Mouse (Mus musculus): ENCODE data around the gene Hist1h2ad. TPM values are rescaled to one million over a fixed set of nuclear protein-coding genes. Genes with fewer than 3 reads are reported as not detected.
"Not testable (repeated sequence)": the region's sequence is repeated elsewhere in the genome, so short reads cannot be mapped to it uniquely, and the experiment has no call there.

Gene Hist1h2ad
- polyA plus RNA-seq, 1 experiment from 2014 or later: 2.5 TPM

DNA sequence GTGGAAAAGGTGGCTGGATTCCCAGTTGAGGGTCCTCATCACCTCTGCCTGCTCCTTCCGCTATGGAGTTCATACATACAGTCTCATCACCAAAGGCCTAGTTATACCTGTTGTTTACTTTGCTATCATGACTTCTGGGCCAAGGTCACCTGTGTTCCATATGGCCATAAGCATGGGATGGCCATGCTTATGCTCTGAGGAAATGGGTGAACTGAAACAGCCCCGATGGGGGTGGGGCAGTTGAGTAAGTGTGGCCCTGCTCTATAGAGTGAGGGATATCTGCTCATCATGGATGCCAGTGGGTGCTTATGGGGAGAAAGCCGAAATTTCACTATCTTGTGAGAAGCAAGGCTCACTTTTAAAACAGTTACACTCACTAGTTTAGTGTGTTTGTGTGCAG, 30.9 kb downstream of the Hist1h2ad start:
- no peaks in the 10 kb centered on the region for H3K27me3 ChIP-seq
- ATAC-seq (ENCODE audit: low FRiP score): no peak
- H3K27ac ChIP-seq: no peak overlapping the region
- no peaks in the 10 kb centered on the region for H3K36me3 ChIP-seq
- no peak overlapping the region for H3K4me3 ChIP-seq
- no peak overlapping the region for H3K4me2 ChIP-seq (replicated peaks)
- 87% methylated on average over 3 of the region's 3 CpGs for WGBS
- no peaks in the 10 kb centered on the region for H3K4me1 ChIP-seq
- H3K9me3 ChIP-seq (replicated peaks): no peaks in the 10 kb centered on the region
- H3K9ac ChIP-seq: no peak overlapping the region

DNA sequence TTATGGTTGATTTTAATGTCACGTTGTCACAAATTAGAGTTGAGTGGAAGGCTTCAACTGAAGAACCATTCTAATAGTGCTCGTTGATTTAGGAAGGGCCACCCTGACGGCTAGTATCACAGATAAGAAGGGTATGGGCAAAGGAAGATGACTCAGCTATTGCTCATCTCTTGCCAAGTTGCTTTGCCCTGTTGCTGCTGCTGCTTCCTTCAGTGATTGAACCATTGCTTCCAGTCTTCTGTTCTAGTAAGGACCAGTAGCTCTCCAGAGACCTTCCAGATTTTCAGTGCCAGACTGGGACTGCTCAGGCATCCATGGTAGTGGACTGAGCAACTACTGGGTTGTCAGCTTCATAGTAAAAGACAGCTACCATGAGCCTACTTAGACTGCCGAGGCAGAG, 35.0 kb downstream of the Hist1h2ad start:
- no peak overlapping the region for H3K4me2 ChIP-seq (replicated peaks)
- no peak for ATAC-seq (ENCODE audit: low FRiP score)
- no peaks in the 10 kb centered on the region for H3K9me3 ChIP-seq (replicated peaks)
- H3K27me3 ChIP-seq: no peaks in the 10 kb centered on the region
- no peak overlapping the region for H3K27ac ChIP-seq
- H3K4me1 ChIP-seq: no peaks in the 10 kb centered on the region
- no peak overlapping the region for H3K4me3 ChIP-seq
- H3K36me3 ChIP-seq: no peaks in the 10 kb centered on the region
- no peak overlapping the region for H3K9ac ChIP-seq
- WGBS: 86% methylated on average over 4 of the region's 4 CpGs

DNA sequence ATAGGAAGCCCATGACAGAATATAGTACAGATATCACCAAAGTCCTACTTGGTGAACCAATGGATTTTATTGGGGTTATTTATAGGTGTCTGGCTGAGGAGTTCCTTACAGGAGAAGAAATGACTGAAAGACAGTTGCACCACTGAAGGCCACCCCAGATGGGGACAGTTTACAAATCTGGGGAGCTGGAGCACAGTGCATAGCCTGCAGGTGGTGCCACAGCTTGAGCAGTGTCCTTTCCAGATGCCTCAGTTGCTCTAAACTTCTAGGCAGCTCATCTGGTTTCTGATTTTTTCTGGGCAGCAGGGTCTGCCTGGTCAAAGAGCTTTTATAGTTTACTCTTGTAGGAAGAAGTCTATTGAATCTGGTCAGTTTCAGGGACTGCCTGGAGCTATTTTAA, 35.7 kb downstream of the Hist1h2ad start:
- Histone ChIP-seq H3K27ac (no peak overlapping the region), H3K27me3 (no peaks in the 10 kb centered on the region), H3K9ac (no peak overlapping the region), H3K9me3 (replicated peaks) (no peaks in the 10 kb centered on the region), H3K4me2 (replicated peaks) (no peak overlapping the region), H3K36me3 (no peaks in the 10 kb centered on the region), H3K4me3 (no peak overlapping the region), H3K4me1 (no peaks in the 10 kb centered on the region)
- ATAC-seq (ENCODE audit: low FRiP score): no peak

DNA sequence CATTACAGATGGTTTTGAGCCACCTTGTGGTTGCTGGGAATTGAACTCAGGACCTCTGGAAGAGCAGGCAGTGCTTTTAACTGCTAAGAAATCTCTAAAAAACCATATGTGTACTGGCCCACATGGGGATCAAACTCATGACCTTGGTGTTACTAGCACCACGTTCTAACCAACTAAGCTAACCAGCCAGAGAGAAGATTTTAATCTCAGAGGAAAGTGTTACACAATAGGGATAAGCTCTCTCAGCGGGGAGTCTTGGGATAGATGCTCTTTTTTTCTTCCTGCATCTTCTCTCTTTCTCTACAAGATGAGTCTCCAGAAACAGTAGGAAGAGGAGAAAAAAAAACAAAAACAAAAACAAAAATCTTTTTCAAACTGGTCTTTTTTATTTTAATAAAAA, 36.2 kb downstream of the Hist1h2ad start:
- H3K27me3 ChIP-seq: no peaks in the 10 kb centered on the region
- no peaks in the 10 kb centered on the region for H3K9me3 ChIP-seq (replicated peaks)
- WGBS: 77% methylated on average over 2 of the region's 2 CpGs
- H3K4me2 ChIP-seq (replicated peaks): no peak overlapping the region
- ATAC-seq (ENCODE audit: low FRiP score): no peak
- no peak overlapping the region for H3K9ac ChIP-seq
- no peaks in the 10 kb centered on the region for H3K4me1 ChIP-seq
- H3K27ac ChIP-seq: no peak overlapping the region
- no peaks in the 10 kb centered on the region for H3K36me3 ChIP-seq
- no peak overlapping the region for H3K4me3 ChIP-seq

DNA sequence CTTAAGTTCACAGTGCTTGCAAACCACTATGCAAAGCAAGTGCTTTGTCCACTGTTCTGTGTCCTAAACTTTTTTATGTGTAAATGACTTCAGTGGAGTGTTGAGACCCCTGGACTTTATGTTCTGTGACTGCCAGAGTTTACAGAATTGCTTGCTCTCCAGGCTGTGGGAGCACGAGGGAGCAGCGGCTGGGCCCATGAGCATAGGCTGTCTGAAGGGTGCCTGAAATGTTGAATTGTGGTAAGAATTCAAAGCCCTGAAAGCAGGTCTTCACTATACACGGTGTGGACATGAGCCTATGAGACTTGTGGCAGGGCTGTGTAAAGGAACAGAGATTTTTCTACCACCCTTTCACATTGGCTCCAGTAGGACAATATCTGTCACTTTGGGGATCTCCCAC, 37.5 kb downstream of the Hist1h2ad start:
- Histone ChIP-seq H3K27ac (no peak overlapping the region), H3K9me3 (replicated peaks) (no peaks in the 10 kb centered on the region), H3K27me3 (no peaks in the 10 kb centered on the region), H3K4me1 (no peaks in the 10 kb centered on the region), H3K9ac (no peak overlapping the region), H3K36me3 (no peaks in the 10 kb centered on the region), H3K4me2 (replicated peaks) (no peak overlapping the region), H3K4me3 (no peak overlapping the region)
- ATAC-seq (ENCODE audit: low FRiP score): no peak
- WGBS: 92% methylated on average over 3 of the region's 3 CpGs

DNA sequence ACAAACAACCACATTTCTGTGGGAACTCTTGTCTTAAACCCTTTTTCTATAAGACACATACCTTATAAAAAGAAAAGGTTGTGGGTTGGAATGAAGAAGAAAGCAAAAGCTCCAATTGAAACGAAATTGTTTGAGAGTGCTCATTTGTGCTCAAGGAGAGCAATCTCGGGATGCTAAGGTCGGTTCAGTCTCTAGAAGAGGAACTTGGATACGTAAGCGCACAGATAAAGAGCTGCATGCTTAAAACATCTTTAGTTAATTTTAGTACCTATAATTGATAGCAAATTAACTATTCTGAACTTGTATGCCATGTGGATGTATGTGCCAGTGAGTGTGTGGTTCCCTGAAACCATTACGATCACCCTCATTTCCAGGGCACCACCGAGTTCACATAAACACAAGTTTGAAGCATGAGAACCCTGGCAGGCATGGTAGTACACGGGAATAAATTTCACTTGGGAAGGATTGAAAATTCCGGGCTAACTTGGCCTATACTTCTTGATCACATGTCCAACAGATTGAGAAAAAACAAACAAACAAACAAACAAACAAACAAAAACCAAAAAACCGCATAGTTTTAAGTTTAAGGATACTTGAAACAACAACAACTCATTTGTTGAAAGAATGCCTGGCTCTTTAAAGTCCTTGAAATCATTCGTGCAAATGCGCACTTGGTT, 46.0 kb downstream of the Hist1h2ad start:
- H3K9ac ChIP-seq: peak overlapping the region; percentile 86
- no peaks in the 10 kb centered on the region for H3K27me3 ChIP-seq
- ATAC-seq (ENCODE audit: low FRiP score): no peak
- H3K4me1 ChIP-seq: peaks cover 6% of the 10 kb centered on the region
- H3K36me3 ChIP-seq: no peaks in the 10 kb centered on the region
- no peaks in the 10 kb centered on the region for H3K9me3 ChIP-seq (replicated peaks)
- H3K4me2 ChIP-seq (replicated peaks): peak overlapping the region; percentile 94
- WGBS: 56% methylated on average over 12 of the region's 12 CpGs
- H3K27ac ChIP-seq: peak overlapping the region; percentile 97
- peak overlapping the region; percentile 61 for H3K4me3 ChIP-seq

DNA sequence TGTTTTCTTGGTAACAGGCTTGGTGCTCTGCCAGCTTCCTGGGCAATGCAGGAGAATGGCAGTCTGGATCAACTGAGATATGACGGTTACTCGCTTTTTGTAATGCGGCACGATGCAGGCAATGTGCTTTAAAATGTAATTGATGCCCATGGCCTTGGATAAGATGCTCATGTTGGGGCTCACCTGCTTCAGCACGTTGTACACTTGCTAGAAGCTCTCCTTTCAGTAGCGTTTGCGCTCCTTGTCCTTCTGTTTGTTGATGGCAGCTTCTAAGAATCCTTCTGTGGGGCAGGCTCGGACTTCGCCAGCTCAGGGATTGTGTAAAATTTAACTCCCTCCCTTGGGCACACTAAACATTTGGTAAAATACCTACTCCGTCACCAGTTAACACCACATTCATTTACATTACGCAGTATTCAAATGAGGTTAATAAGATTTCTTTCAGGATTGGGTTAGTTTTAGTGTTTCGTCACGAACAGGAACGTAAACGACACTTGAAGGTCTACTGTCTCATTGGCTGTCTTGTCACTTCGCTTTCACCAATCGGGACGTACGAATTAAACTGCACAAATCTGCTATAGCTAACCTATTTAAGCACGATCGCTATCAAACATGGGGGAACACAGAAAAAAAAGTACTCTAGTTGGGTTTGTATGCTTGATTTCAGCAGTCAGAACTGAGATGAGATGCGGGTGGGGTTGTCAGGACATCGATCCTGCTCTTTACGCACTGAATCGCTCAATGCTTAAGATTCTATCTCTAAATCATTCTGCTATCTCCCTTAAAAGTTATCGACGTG, 46.8 kb downstream of the Hist1h2ad start, which contains the start of gene Hist1h2be:
Hist1h2be (minus strand) TSS at position 392 of the 799 bp plus-strand sequence.
- no peaks in the 10 kb centered on the region for H3K27me3 ChIP-seq
- H3K36me3 ChIP-seq: no peaks in the 10 kb centered on the region
- peak within 1 kb of the TSS; percentile 61 for H3K4me3 ChIP-seq
- peaks cover 6% of the 10 kb centered on the region for H3K4me1 ChIP-seq
- H3K4me2 ChIP-seq (replicated peaks): peak within 1 kb of the TSS; percentile 94
- WGBS: under 1% methylated on average over 27 of the region's 27 CpGs
- peak within 1 kb of the TSS; percentile 86 for H3K9ac ChIP-seq
- H3K27ac ChIP-seq: peak within 1 kb of the TSS; percentile 97
- ATAC-seq (ENCODE audit: low FRiP score): peak; percentile 87
- no peaks in the 10 kb centered on the region for H3K9me3 ChIP-seq (replicated peaks)

DNA sequence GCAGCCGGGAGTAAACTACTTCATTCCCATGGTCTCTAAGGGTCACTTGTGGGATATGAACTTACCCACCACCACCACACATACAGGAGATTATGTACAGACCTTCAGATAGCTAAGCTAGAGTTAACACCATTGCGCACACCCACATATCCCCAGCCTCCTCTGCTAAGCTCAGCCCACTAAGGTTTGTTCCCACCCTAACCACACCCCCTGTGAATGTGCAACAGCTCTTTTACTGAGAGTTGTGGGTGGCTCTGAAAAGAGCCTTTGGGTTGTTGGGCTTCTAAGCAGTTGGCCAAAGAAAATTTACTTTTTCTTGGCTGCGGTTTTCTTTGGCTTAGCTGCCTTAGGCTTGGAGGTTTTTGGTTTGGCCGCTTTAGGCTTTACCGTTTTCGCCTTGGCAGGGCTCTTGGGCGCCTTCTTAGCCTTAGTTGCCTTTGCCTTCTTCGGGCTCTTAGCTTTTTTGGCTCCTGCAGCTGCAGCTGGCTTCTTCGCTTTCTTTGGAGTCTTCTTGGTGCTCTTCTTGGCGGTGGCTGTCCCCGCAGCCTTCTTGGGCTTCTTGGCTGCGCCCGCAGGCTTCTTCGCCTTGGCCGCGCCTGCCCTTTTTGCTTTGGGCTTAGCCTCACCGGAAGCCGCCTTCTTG, 47.5 kb downstream of the Hist1h2ad start:
- under 1% methylated on average over 18 of the region's 18 CpGs for WGBS

DNA sequence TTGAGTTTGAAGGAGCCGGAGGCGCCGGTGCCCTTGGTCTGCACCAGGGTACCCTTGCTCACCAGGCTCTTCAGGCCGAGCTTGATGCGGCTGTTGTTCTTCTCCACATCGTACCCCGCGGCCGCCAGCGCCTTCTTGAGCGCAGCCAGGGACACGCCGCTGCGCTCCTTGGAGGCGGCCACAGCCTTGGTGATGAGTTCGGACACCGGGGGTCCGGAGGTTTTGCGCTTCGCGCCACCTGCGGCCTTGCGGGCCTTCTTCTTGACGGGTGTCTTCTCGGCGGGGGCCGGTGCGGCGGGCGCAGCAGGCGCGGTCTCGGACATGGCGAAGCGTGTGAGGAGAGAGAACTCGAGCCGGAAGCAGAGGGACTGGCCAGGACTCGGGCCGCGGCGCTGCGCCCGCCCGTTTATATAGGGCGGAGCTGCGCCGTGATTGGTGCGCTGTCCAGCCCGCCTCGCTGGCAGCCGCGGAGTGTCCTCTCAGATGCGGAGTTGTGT, 48.0 kb downstream of the Hist1h2ad start, which contains the start of gene Hist1h1e:
Hist1h1e (minus strand) TSS at position 384 of the 497 bp plus-strand sequence.
- not testable (repeated sequence) for H3K36me3 ChIP-seq; H3K4me1 ChIP-seq; H3K27me3 ChIP-seq; H3K9me3 ChIP-seq (replicated peaks)
- H3K9ac ChIP-seq: peak within 1 kb of the TSS; percentile 86
- peak within 1 kb of the TSS; percentile 97 for H3K27ac ChIP-seq
- ATAC-seq (ENCODE audit: low FRiP score): peak; percentile 97
- H3K4me2 ChIP-seq (replicated peaks): peak within 1 kb of the TSS; percentile 94
- peak within 1 kb of the TSS; percentile 61 for H3K4me3 ChIP-seq
- under 1% methylated on average over 51 of the region's 53 CpGs for WGBS

More for the DNA sequence above, 47.5 kb downstream of the Hist1h2ad start:
- Histone ChIP-seq H3K9me3 (replicated peaks) (no peaks in the 10 kb centered on the region), H3K4me2 (replicated peaks) (peak overlapping the region; percentile 94), H3K36me3 (no peaks in the 10 kb centered on the region), H3K9ac (peak overlapping the region; percentile 86), H3K4me3 (peak overlapping the region; percentile 61), H3K4me1 (peaks cover 6% of the 10 kb centered on the region), H3K27me3 (no peaks in the 10 kb centered on the region), H3K27ac (peak overlapping the region; percentile 97)
- peak; percentile 76 for ATAC-seq (ENCODE audit: low FRiP score)

DNA sequence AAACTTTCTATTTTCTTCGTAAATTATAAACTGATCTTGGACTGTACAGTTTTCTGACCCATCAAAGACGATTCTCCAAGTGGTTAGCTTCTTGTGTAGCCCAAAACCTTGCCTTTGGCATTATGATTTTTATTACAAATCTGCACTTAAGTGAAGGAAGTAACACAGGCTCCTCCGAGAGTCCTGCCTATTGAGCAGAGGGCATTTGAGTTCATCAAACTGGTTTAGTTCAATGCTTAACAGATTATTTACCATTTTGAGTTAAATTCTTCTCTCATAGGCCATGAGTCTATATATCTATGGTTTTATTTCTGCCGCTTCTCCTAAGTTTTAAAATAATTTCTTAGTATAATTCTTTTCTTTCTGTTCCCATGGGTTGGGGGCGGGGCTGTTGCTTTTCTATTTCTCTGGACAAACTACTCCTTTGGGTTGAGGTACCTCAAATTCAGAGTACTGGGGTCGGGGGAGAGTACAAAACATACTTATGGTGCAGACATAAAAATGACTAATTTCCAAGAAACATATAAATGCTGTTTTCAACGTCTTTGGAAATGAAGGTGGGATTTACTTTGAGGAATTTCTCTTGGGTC, 48.8 kb downstream of the Hist1h2ad start:
- Histone ChIP-seq H3K4me1 (peaks cover 6% of the 10 kb centered on the region), H3K27me3 (no peaks in the 10 kb centered on the region), H3K27ac (peak overlapping the region; percentile 97), H3K9me3 (replicated peaks) (no peaks in the 10 kb centered on the region), H3K9ac (peak overlapping the region; percentile 86), H3K36me3 (no peaks in the 10 kb centered on the region), H3K4me2 (replicated peaks) (peak overlapping the region; percentile 94), H3K4me3 (peak overlapping the region; percentile 61)
- 28% methylated on average over 7 of the region's 7 CpGs for WGBS
- no peak; the same call in 1 of the 2 replicates for ATAC-seq (ENCODE audit: low FRiP score)
